Mouse (Mus musculus) MEL (cell line): ENCODE measurements at regions not wholly inside any gene's neighbourhood (a gene's known extent, or its start where the extent isn't known, plus 50 kb on each side); places are given as distances from the start of the nearest gene placed in this dataset.

Experiments
- DNase-seq: peaks from one replicate; pipeline ENCODE4 v3.0.0; 2011; ENCODE audit warnings: low read depth, low spot score
- H3K27ac ChIP-seq: 2 replicates; pipeline ENCODE4 v1.5.1; 2012; ENCODE audit warnings: low read depth, mild to moderate bottlenecking, control low read depth, low read length, moderate library complexity; ENCODE audit not compliant: control insufficient read depth
- H3K27me3 ChIP-seq, 2 experiments: fragments of 150-350 bp in 1 of 2; sonication (generic) in 1 of 2; 2 replicates each; pipeline ENCODE4 v1.6.1; 2012; ENCODE audit warnings: low read length in 2 of 2, mild to moderate bottlenecking in 2 of 2, improper control_type of control experiment in 1 of 2, moderate library complexity in 1 of 2; ENCODE audit not compliant: insufficient read depth in 2 of 2, control insufficient read depth in 1 of 2
- H3K36me3 ChIP-seq, 2 experiments: 2 replicates each; pipeline ENCODE4 v1.6.1; 2012 to 2014; ENCODE audit warnings: low read length in 2 of 2, improper control_type of control experiment in 1 of 2, inconsistent platforms in 1 of 2, mild to moderate bottlenecking in 1 of 2; ENCODE audit not compliant: insufficient read depth in 2 of 2, control insufficient read depth in 1 of 2
- H3K4me1 ChIP-seq, 2 experiments: fragments of 150-350 bp in 1 of 2; sonication (generic) in 1 of 2; 2 replicates each; pipeline ENCODE4 v1.6.1; 2012; ENCODE audit warnings: low read length in 2 of 2, improper control_type of control experiment in 1 of 2, mild to moderate bottlenecking in 1 of 2; ENCODE audit not compliant: insufficient read depth in 2 of 2, control insufficient read depth in 1 of 2
- H3K4me3 ChIP-seq, 2 experiments: fragments of 150-350 bp in 1 of 2; sonication (generic) in 1 of 2; 2 replicates each; pipeline ENCODE4 v1.5.1; 2012; ENCODE audit warnings: low read depth in 2 of 2, low read length in 2 of 2, mild to moderate bottlenecking in 2 of 2, moderate library complexity in 2 of 2, control low read depth in 1 of 2, improper control_type of control experiment in 1 of 2; ENCODE audit not compliant: control insufficient read depth in 1 of 2, insufficient read depth in 1 of 2
- H3K79me2 ChIP-seq: 2 replicates; pipeline ENCODE4 v1.6.1; 2012; ENCODE audit warnings: mild to moderate bottlenecking, low read length, moderate library complexity; ENCODE audit not compliant: control insufficient read depth, poor library complexity, insufficient read depth
- H3K9ac ChIP-seq: 2 replicates; pipeline ENCODE4 v1.6.1; 2012; ENCODE audit warnings: low read depth, mild to moderate bottlenecking, control low read depth, low read length, moderate library complexity; ENCODE audit not compliant: control insufficient read depth, poor library complexity, severe bottlenecking
- H3K9me3 ChIP-seq: fragments of 150-350 bp; sonication (generic); replicated peaks from 2 replicates; pipeline ENCODE4 v1.6.1; 2012; ENCODE audit warnings: mild to moderate bottlenecking, low read length, improper control_type of control experiment, moderate library complexity; ENCODE audit not compliant: insufficient read depth
- CHD2 ChIP-seq: IDR thresholded peaks from 2 replicates; pipeline ENCODE4 v1.6.1; 2011; ENCODE audit warnings: low read length, improper control_type of control experiment
- E2F4 ChIP-seq: IDR thresholded peaks from 2 replicates; pipeline ENCODE4 v1.6.1; 2011; ENCODE audit warnings: low read depth, low read length, improper control_type of control experiment, borderline replicate concordance
- ELF1 ChIP-seq: IDR thresholded peaks from 2 replicates; pipeline ENCODE4 v1.6.1; 2014; ENCODE audit warnings: low read depth, mild to moderate bottlenecking, inconsistent platforms, low read length, improper control_type of control experiment, moderate library complexity
- EP300 ChIP-seq, 2 experiments: IDR thresholded peaks; 2 replicates each; pipeline ENCODE4 v1.6.1; 2011; ENCODE audit warnings: improper control_type of control experiment in 2 of 2, low read length in 2 of 2, low read depth in 1 of 2, mild to moderate bottlenecking in 1 of 2
- ETS1 ChIP-seq: IDR thresholded peaks from 2 replicates; pipeline ENCODE4 v1.6.1; 2012; ENCODE audit warnings: low read depth, mild to moderate bottlenecking, inconsistent platforms, low read length, improper control_type of control experiment, moderate library complexity
- GABPA ChIP-seq: IDR thresholded peaks from 2 replicates; pipeline ENCODE4 v1.6.1; 2012; ENCODE audit warnings: low read depth, mild to moderate bottlenecking, inconsistent platforms, low read length, improper control_type of control experiment, moderate library complexity
- GATA1 ChIP-seq: IDR thresholded peaks from 2 replicates; pipeline ENCODE4 v1.6.1; 2011; ENCODE audit warnings: low read depth, low read length, improper control_type of control experiment
- HCFC1 ChIP-seq: IDR thresholded peaks from 2 replicates; pipeline ENCODE4 v1.6.1; 2012; ENCODE audit warnings: low read depth, mild to moderate bottlenecking, inconsistent platforms, low read length, improper control_type of control experiment, moderate library complexity
- MAX ChIP-seq: IDR thresholded peaks from 2 replicates; pipeline ENCODE4 v1.6.1; 2011; ENCODE audit warnings: low read length, improper control_type of control experiment
- MXI1 ChIP-seq: IDR thresholded peaks from 2 replicates; pipeline ENCODE4 v1.6.1; 2011; ENCODE audit warnings: mild to moderate bottlenecking, low read depth, low read length, improper control_type of control experiment
- NELFE ChIP-seq: IDR thresholded peaks from 2 replicates; pipeline ENCODE4 v1.6.1; 2011; ENCODE audit warnings: low read depth, low read length, improper control_type of control experiment
- NRF1 ChIP-seq: IDR thresholded peaks from 2 replicates; pipeline ENCODE4 v1.6.1; 2014; ENCODE audit warnings: low read depth, mild to moderate bottlenecking, inconsistent platforms, low read length, improper control_type of control experiment, moderate library complexity; ENCODE audit not compliant: poor library complexity, insufficient read depth, severe bottlenecking
- POLR2A ChIP-seq, 2 experiments: IDR thresholded peaks; 2 replicates each; pipeline ENCODE4 v1.6.1; 2011 to 2012; ENCODE audit warnings: low read length in 2 of 2, mild to moderate bottlenecking in 2 of 2, control low read depth in 1 of 2, improper control_type of control experiment in 1 of 2, low read depth in 1 of 2, moderate library complexity in 1 of 2; ENCODE audit not compliant: control insufficient read depth in 1 of 2, insufficient read depth in 1 of 2, poor library complexity in 1 of 2
- POLR2AphosphoS5 ChIP-seq: IDR thresholded peaks from 2 replicates; pipeline ENCODE4 v1.6.1; 2012; ENCODE audit warnings: low read depth, borderline replicate concordance, mild to moderate bottlenecking, inconsistent platforms, low read length, moderate library complexity, mixed read lengths
- RCOR1 ChIP-seq: IDR thresholded peaks from 2 replicates; pipeline ENCODE4 v1.6.1; 2012; ENCODE audit warnings: low read depth, mild to moderate bottlenecking, inconsistent platforms, low read length, improper control_type of control experiment
- SIN3A ChIP-seq: IDR thresholded peaks from 2 replicates; pipeline ENCODE4 v1.6.1; 2012; ENCODE audit warnings: low read length, improper control_type of control experiment, inconsistent platforms
- SMC3 ChIP-seq: IDR thresholded peaks from 2 replicates; pipeline ENCODE4 v1.6.1; 2011; ENCODE audit warnings: low read depth, low read length, improper control_type of control experiment
- TAL1 ChIP-seq: IDR thresholded peaks from 2 replicates; pipeline ENCODE4 v1.6.1; 2012; ENCODE audit warnings: mild to moderate bottlenecking, inconsistent platforms, low read length, moderate library complexity, mixed read lengths
- UBTF ChIP-seq: IDR thresholded peaks from 2 replicates; pipeline ENCODE4 v1.6.1; 2012; ENCODE audit warnings: low read depth, mild to moderate bottlenecking, inconsistent platforms, low read length, improper control_type of control experiment, moderate library complexity, borderline replicate concordance; ENCODE audit not compliant: insufficient read depth
- USF1 ChIP-seq: IDR thresholded peaks from 2 replicates; pipeline ENCODE4 v1.6.1; 2014; ENCODE audit warnings: low read depth, mild to moderate bottlenecking, inconsistent platforms, low read length, improper control_type of control experiment, moderate library complexity
- ZC3H11A ChIP-seq: IDR thresholded peaks from 2 replicates; pipeline ENCODE4 v1.6.1; 2012; ENCODE audit warnings: low read depth, mild to moderate bottlenecking, inconsistent platforms, low read length, improper control_type of control experiment
- ZMIZ1 ChIP-seq: IDR thresholded peaks from 2 replicates; pipeline ENCODE4 v1.6.1; 2012; ENCODE audit warnings: low read depth, mild to moderate bottlenecking, inconsistent platforms, low read length, improper control_type of control experiment, moderate library complexity

- TF ChIP-seq EP300 (IDR thresholded peaks at IDR 0.05; ENCODE audit: low read depth in 1 of 2, low read length in 2 of 2), result no peak
- no peak for TF ChIP-seq TAL1
Measured at GRCm38 (mm10) chr11:63338277-63338676, 209.5 kb downstream of the Pmp22 start (continued).

- Histone ChIP-seq H3K79me2 (no peaks in the 10 kb centered on the region), H3K4me1 (no peaks in the 10 kb centered on the region), H3K9ac (no peak overlapping the region), H3K36me3 (no peaks in the 10 kb centered on the region), H3K27ac (no peak overlapping the region), H3K9me3 (no peaks in the 10 kb centered on the region), H3K4me3 (no peak overlapping the region), H3K27me3 (no peaks in the 10 kb centered on the region)
- DNase-seq, result no peak
- TF ChIP-seq ETS1 (no peak), RCOR1 (no peak), USF1 (no peak), GABPA (no peak), NRF1 (no peak), ZC3H11A (no peak)
Measured at GRCm38 (mm10) chr11:63345653-63346052, 216.9 kb downstream of the Pmp22 start.

- no peak overlapping the region for H3K9ac ChIP-seq
- H3K4me3 ChIP-seq, result no peak overlapping the region
- no peaks in the 10 kb centered on the region for H3K27me3 ChIP-seq
- H3K79me2 ChIP-seq, result no peaks in the 10 kb centered on the region
- H3K36me3 ChIP-seq, result no peaks in the 10 kb centered on the region
- no peak for DNase-seq
- no peaks in the 10 kb centered on the region for H3K4me1 ChIP-seq
- TF ChIP-seq ELF1, result no peak
- no peak for TF ChIP-seq POLR2A (IDR thresholded peaks at IDR 0.05; ENCODE audit: control insufficient read depth in 1 of 2, insufficient read depth in 1 of 2, low read depth in 1 of 2, low read length in 2 of 2, poor library complexity in 1 of 2)
- TF ChIP-seq CHD2, result no peak
- TF ChIP-seq ZMIZ1, result no peak
- TF ChIP-seq EP300 (IDR thresholded peaks at IDR 0.05; ENCODE audit: low read depth in 1 of 2, low read length in 2 of 2), result no peak
- TF ChIP-seq MXI1, result no peak
- H3K9me3 ChIP-seq, result no peaks in the 10 kb centered on the region
- H3K27ac ChIP-seq, result no peak overlapping the region
Measured at GRCm38 (mm10) chr11:63350123-63350696, 221.4 kb downstream of the Pmp22 start.

- Histone ChIP-seq H3K79me2 (no peaks in the 10 kb centered on the region), H3K27me3 (no peaks in the 10 kb centered on the region), H3K9ac (no peak overlapping the region), H3K9me3 (no peaks in the 10 kb centered on the region), H3K4me1 (no peaks in the 10 kb centered on the region), H3K27ac (no peak overlapping the region), H3K4me3 (no peak overlapping the region), H3K36me3 (no peaks in the 10 kb centered on the region)
- DNase-seq, result no peak
- TF ChIP-seq SIN3A, result no peak
- no peak for TF ChIP-seq HCFC1
- no peak for TF ChIP-seq SMC3
- TF ChIP-seq GATA1, result no peak
- no peak for TF ChIP-seq MAX
- no peak for TF ChIP-seq NELFE
- TF ChIP-seq UBTF, result no peak
- TF ChIP-seq POLR2AphosphoS5, result no peak
- TF ChIP-seq NRF1, result no peak
- TF ChIP-seq ZC3H11A, result no peak
- TF ChIP-seq E2F4, result no peak
Measured at GRCm38 (mm10) chr11:63351999-63352398, 223.2 kb downstream of the Pmp22 start.
